Mouse (Mus musculus): Measurements from ENCODE around the gene Rbm20. TPM values are rescaled to one million over a fixed set of nuclear protein-coding genes. Genes with fewer than 3 reads are reported as not detected.
A peak's percentile ranks its signal among the peaks of the same experiment; 100 is the strongest.

The Rbm20 gene
- polyA plus RNA-seq, 2 experiments, result 0.04 to 0.18 TPM

DNA sequence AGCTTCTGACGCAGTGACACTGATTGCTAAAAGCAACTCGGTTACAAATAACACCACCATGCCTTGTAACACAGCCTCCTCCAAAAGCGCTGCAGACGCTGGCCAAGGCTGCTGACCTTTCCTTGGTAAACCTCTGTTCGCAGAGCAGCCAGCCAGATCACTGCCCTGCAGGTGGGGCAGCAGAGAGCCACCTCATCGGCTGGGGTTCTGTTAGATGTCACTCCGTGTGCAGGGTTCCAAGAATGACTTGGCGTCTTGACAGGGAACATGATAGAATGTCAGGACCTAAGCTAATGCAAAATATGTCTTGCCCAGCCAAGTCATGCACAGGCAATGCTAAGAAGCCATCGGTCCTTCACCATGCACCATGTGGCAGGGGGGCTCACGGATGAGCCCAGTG, 52.8 kb downstream of the Rbm20 start:
- Histone ChIP-seq H3K4me1 (replicated peaks; ENCODE audit: control insufficient read depth in 2 of 2, insufficient read depth in 2 of 2, low read length in 1 of 2) (peaks cover 0 to 3% of the 10 kb centered on the region in 2 experiments; a peak in 1 of 4 replicates), H3K4me3 (ENCODE audit: insufficient read depth in 1 of 2, low read depth in 2 of 2, low read length in 2 of 2) (no peak overlapping the region), H3K9ac (replicated peaks) (no peak overlapping the region), H3K27ac (no peak overlapping the region), H3K36me3 (replicated peaks; ENCODE audit: control insufficient read depth, insufficient read depth, low read depth) (no peaks in the 10 kb centered on the region), H3K9me3 (ENCODE audit: control insufficient read depth, low read length) (no peaks in the 10 kb centered on the region), H3K4me2 (ENCODE audit: low read depth) (no peak overlapping the region), H3K27me3 (ENCODE audit: control insufficient read depth, insufficient read depth, low read length) (no peaks in the 10 kb centered on the region)
- no peak for TF ChIP-seq EP300 (IDR thresholded peaks at IDR 0.05; ENCODE audit: low read depth)
- TF ChIP-seq CTCF (IDR thresholded peaks at IDR 0.05; ENCODE audit: low read depth), result no peak
- ATAC-seq (ENCODE audit: insufficient read depth) (no peak), DNase-seq (ENCODE audit: low read depth in 3 of 3, low spot score in 3 of 3) (no peak)
- 58% methylated on average over 10 of the region's 10 CpGs for WGBS (ENCODE audit: insufficient replicate concordance)

DNA sequence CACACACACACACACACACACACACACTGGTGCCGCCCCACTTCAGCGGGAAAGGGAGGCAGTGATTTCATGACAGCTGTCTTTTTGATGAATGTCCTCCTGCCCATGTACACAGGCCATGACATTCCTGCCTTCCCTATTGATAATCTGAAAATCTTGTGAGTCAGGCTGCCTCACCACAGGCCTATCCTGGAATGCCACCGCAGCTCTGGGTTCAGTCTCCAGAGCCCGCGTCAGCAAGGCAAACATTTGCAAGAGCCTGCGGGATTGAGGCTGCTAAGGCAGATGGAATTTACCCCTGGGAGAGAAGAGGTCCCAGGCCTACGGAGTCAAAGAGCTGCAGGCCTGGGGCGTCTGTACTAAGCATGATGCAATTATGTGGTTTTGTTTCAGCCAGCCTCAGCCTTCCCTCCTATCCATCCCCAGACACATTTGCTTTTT, 54.7 kb downstream of the Rbm20 start:
- no peak overlapping the region for H3K4me2 ChIP-seq (ENCODE audit: low read depth)
- WGBS (ENCODE audit: insufficient replicate concordance), result 46% methylated on average over 8 of the region's 8 CpGs
- H3K9me3 ChIP-seq (ENCODE audit: control insufficient read depth, low read length), result no peaks in the 10 kb centered on the region
- no peaks in the 10 kb centered on the region for H3K36me3 ChIP-seq (replicated peaks; ENCODE audit: control insufficient read depth, insufficient read depth, low read depth)
- ATAC-seq (ENCODE audit: insufficient read depth) (no peak), DNase-seq (ENCODE audit: low read depth in 3 of 3, low spot score in 3 of 3) (no peak)
- H3K4me1 ChIP-seq (replicated peaks; ENCODE audit: control insufficient read depth in 2 of 2, insufficient read depth in 2 of 2, low read length in 1 of 2), result peaks cover 0 to 3% of the 10 kb centered on the region in 2 experiments; a peak in 1 of 4 replicates
- no peak for TF ChIP-seq CTCF (IDR thresholded peaks at IDR 0.05; ENCODE audit: low read depth)
- TF ChIP-seq EP300 (IDR thresholded peaks at IDR 0.05; ENCODE audit: low read depth), result no peak
- H3K27ac ChIP-seq, result no peak overlapping the region
- H3K4me3 ChIP-seq (ENCODE audit: insufficient read depth in 1 of 2, low read depth in 2 of 2, low read length in 2 of 2), result no peak overlapping the region
- H3K27me3 ChIP-seq (ENCODE audit: control insufficient read depth, insufficient read depth, low read length), result no peaks in the 10 kb centered on the region
- H3K9ac ChIP-seq (replicated peaks), result no peak overlapping the region

- DNase-seq (ENCODE audit: low read depth in 3 of 3, low spot score in 3 of 3) (no peak), ATAC-seq (ENCODE audit: insufficient read depth) (no peak)
- Histone ChIP-seq H3K36me3 (replicated peaks; ENCODE audit: control insufficient read depth, insufficient read depth, low read depth) (no peaks in the 10 kb centered on the region), H3K4me3 (ENCODE audit: insufficient read depth in 1 of 2, low read depth in 2 of 2, low read length in 2 of 2) (no peak overlapping the region), H3K4me2 (ENCODE audit: low read depth) (no peak overlapping the region), H3K27me3 (ENCODE audit: control insufficient read depth, insufficient read depth, low read length) (no peaks in the 10 kb centered on the region), H3K27ac (no peak overlapping the region), H3K4me1 (replicated peaks; ENCODE audit: control insufficient read depth in 2 of 2, insufficient read depth in 2 of 2, low read length in 1 of 2) (peaks cover 0 to 3% of the 10 kb centered on the region in 2 experiments; a peak in 1 of 4 replicates), H3K9ac (replicated peaks) (no peak overlapping the region), H3K9me3 (ENCODE audit: control insufficient read depth, low read length) (no peaks in the 10 kb centered on the region)
- TF ChIP-seq EP300 (IDR thresholded peaks at IDR 0.05; ENCODE audit: low read depth) (no peak), CTCF (IDR thresholded peaks at IDR 0.05; ENCODE audit: low read depth) (peak; percentile 63)
- WGBS (ENCODE audit: insufficient replicate concordance), result 48% methylated on average over 5 of the region's 5 CpGs
Measured at GRCm38 (mm10) chr19:53734845-53735244, 57.7 kb downstream of the Rbm20 start.

DNA sequence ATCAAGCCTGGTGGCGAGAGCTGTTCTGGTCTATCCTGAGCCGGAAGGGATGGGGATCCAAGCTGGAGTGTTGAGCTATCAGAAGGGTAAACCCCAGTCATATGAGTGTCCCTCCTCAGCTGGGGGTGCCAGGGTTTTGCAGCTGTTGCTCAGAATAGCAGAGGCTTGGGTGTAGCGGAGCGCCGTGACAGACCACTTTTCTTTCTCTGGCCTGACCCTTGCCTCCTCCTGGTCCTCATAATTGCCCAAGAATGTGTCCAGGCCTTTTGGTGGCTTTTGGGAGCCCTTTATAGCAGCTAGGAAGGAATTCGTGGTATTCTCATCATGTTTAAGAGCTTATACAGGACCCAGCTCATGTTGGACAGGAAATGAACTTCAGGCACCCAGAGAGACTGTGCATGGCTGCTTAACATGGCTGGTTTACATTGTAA, 61.6 kb downstream of the Rbm20 start:
- Histone ChIP-seq H3K9ac (replicated peaks) (no peak overlapping the region), H3K27me3 (ENCODE audit: control insufficient read depth, insufficient read depth, low read length) (no peaks in the 10 kb centered on the region), H3K27ac (no peak overlapping the region), H3K4me3 (ENCODE audit: insufficient read depth in 1 of 2, low read depth in 2 of 2, low read length in 2 of 2) (no peak overlapping the region), H3K4me2 (ENCODE audit: low read depth) (no peak overlapping the region), H3K36me3 (replicated peaks; ENCODE audit: control insufficient read depth, insufficient read depth, low read depth) (no peaks in the 10 kb centered on the region), H3K4me1 (replicated peaks; ENCODE audit: control insufficient read depth in 2 of 2, insufficient read depth in 2 of 2, low read length in 1 of 2) (no peaks in the 10 kb centered on the region), H3K9me3 (ENCODE audit: control insufficient read depth, low read length) (no peaks in the 10 kb centered on the region)
- TF ChIP-seq CTCF (IDR thresholded peaks at IDR 0.05; ENCODE audit: low read depth) (no peak), EP300 (IDR thresholded peaks at IDR 0.05; ENCODE audit: low read depth) (no peak)
- 70% methylated on average over 6 of the region's 6 CpGs for WGBS (ENCODE audit: insufficient replicate concordance)
- no peak for ATAC-seq (ENCODE audit: insufficient read depth)
- no peak for DNase-seq (ENCODE audit: low read depth in 3 of 3, low spot score in 3 of 3)

- TF ChIP-seq CTCF (IDR thresholded peaks at IDR 0.05; ENCODE audit: low read depth), result no peak
- TF ChIP-seq EP300 (IDR thresholded peaks at IDR 0.05; ENCODE audit: low read depth), result no peak
- Histone ChIP-seq H3K9me3 (ENCODE audit: control insufficient read depth, low read length) (no peaks in the 10 kb centered on the region), H3K4me3 (ENCODE audit: insufficient read depth in 1 of 2, low read depth in 2 of 2, low read length in 2 of 2) (no peak overlapping the region), H3K36me3 (replicated peaks; ENCODE audit: control insufficient read depth, insufficient read depth, low read depth) (no peaks in the 10 kb centered on the region), H3K4me2 (ENCODE audit: low read depth) (no peak overlapping the region), H3K9ac (replicated peaks) (no peak overlapping the region), H3K27ac (no peak overlapping the region), H3K27me3 (ENCODE audit: control insufficient read depth, insufficient read depth, low read length) (no peaks in the 10 kb centered on the region), H3K4me1 (replicated peaks; ENCODE audit: control insufficient read depth in 2 of 2, insufficient read depth in 2 of 2, low read length in 1 of 2) (no peaks in the 10 kb centered on the region)
- no peak for DNase-seq (ENCODE audit: low read depth in 3 of 3, low spot score in 3 of 3)
- 73% methylated on average over 8 of the region's 8 CpGs for WGBS (ENCODE audit: insufficient replicate concordance)
- ATAC-seq (ENCODE audit: insufficient read depth), result no peak
Measured at GRCm38 (mm10) chr19:53739570-53740266, 62.6 kb downstream of the Rbm20 start.
